Mouse (Mus musculus): Measurements from ENCODE around the gene Fnip1. TPM values are rescaled to one million over a fixed set of nuclear protein-coding genes. Genes with fewer than 3 reads are reported as not detected.

The Fnip1 gene
- polyA plus RNA-seq, 1 experiment from 2014 or later, result 13.0 TPM

- WGBS, result 59% methylated on average over 6 of the region's 6 CpGs
- H3K4me3 ChIP-seq (ENCODE audit: low read depth, low read length), result no peak overlapping the region
- no peaks in the 10 kb centered on the region for H3K9me3 ChIP-seq (ENCODE audit: control insufficient read depth, low read length)
- H3K27me3 ChIP-seq (ENCODE audit: control insufficient read depth, insufficient read depth, low read length), result no peaks in the 10 kb centered on the region
- ATAC-seq (ENCODE audit: low FRiP score) (no peak), DNase-seq (ENCODE audit: low spot score, missing footprints) (no peak)
- no peak overlapping the region for H3K4me2 ChIP-seq
- no peaks in the 10 kb centered on the region for H3K36me3 ChIP-seq (ENCODE audit: control insufficient read depth, insufficient read depth, low read length)
- no peak overlapping the region for H3K9ac ChIP-seq (ENCODE audit: low read length)
- no peaks in the 10 kb centered on the region; the same call in 1 of the 2 replicates for H3K4me1 ChIP-seq (ENCODE audit: control insufficient read depth, insufficient read depth, low read length)
- H3K27ac ChIP-seq (ENCODE audit: low read depth, low read length), result no peak overlapping the region
Observed at GRCm38 (mm10) chr11:54413017-54413416, 25.0 kb upstream of the Fnip1 start.

GRCm38 (mm10) chr11:54423007-54423406, 15.0 kb upstream of the Fnip1 start:
- WGBS, result 79% methylated on average over 4 of the region's 4 CpGs

GRCm38 (mm10) chr11:54426267-54426666, 11.7 kb upstream of the Fnip1 start:
- no peak overlapping the region for H3K9ac ChIP-seq (ENCODE audit: low read length)

More at GRCm38 (mm10) chr11:54423007-54423406, 15.0 kb upstream of the Fnip1 start:
- Histone ChIP-seq H3K4me2 (no peak overlapping the region), H3K4me1 (ENCODE audit: control insufficient read depth, insufficient read depth, low read length) (no peaks in the 10 kb centered on the region), H3K27me3 (ENCODE audit: control insufficient read depth, insufficient read depth, low read length) (no peaks in the 10 kb centered on the region), H3K9ac (ENCODE audit: low read length) (no peak overlapping the region), H3K36me3 (ENCODE audit: control insufficient read depth, insufficient read depth, low read length) (no peaks in the 10 kb centered on the region), H3K9me3 (ENCODE audit: control insufficient read depth, low read length) (no peaks in the 10 kb centered on the region), H3K27ac (ENCODE audit: low read depth, low read length) (no peak overlapping the region), H3K4me3 (ENCODE audit: low read depth, low read length) (no peak overlapping the region)
- ATAC-seq (ENCODE audit: low FRiP score), result no peak
- DNase-seq (ENCODE audit: low spot score, missing footprints), result no peak

GRCm38 (mm10) chr11:54427138-54427537, 10.9 kb upstream of the Fnip1 start:
- H3K27ac ChIP-seq (ENCODE audit: low read depth, low read length), result no peak overlapping the region
- no peaks in the 10 kb centered on the region for H3K4me1 ChIP-seq (ENCODE audit: control insufficient read depth, insufficient read depth, low read length)
- ATAC-seq (ENCODE audit: low FRiP score) (no peak), DNase-seq (ENCODE audit: low spot score, missing footprints) (no peak)
- H3K9me3 ChIP-seq (ENCODE audit: control insufficient read depth, low read length), result no peaks in the 10 kb centered on the region
- 73% methylated on average over 2 of the region's 2 CpGs for WGBS
- no peak overlapping the region for H3K4me2 ChIP-seq
- no peaks in the 10 kb centered on the region for H3K27me3 ChIP-seq (ENCODE audit: control insufficient read depth, insufficient read depth, low read length)
- no peaks in the 10 kb centered on the region for H3K36me3 ChIP-seq (ENCODE audit: control insufficient read depth, insufficient read depth, low read length)
- no peak overlapping the region for H3K9ac ChIP-seq (ENCODE audit: low read length)
- no peak overlapping the region for H3K4me3 ChIP-seq (ENCODE audit: low read depth, low read length)

More at GRCm38 (mm10) chr11:54426267-54426666, 11.7 kb upstream of the Fnip1 start:
- Histone ChIP-seq H3K9me3 (ENCODE audit: control insufficient read depth, low read length) (no peaks in the 10 kb centered on the region), H3K4me1 (ENCODE audit: control insufficient read depth, insufficient read depth, low read length) (no peaks in the 10 kb centered on the region), H3K4me2 (no peak overlapping the region), H3K36me3 (ENCODE audit: control insufficient read depth, insufficient read depth, low read length) (no peaks in the 10 kb centered on the region), H3K27ac (ENCODE audit: low read depth, low read length) (no peak overlapping the region), H3K4me3 (ENCODE audit: low read depth, low read length) (no peak overlapping the region), H3K27me3 (ENCODE audit: control insufficient read depth, insufficient read depth, low read length) (no peaks in the 10 kb centered on the region)
- ATAC-seq (ENCODE audit: low FRiP score) (no peak), DNase-seq (ENCODE audit: low spot score, missing footprints) (no peak)
- 83% methylated on average over 5 of the region's 5 CpGs for WGBS

- ATAC-seq (ENCODE audit: low FRiP score), result no peak
- Histone ChIP-seq H3K27me3 (ENCODE audit: control insufficient read depth, insufficient read depth, low read length) (no peaks in the 10 kb centered on the region), H3K4me2 (no peak overlapping the region), H3K4me1 (ENCODE audit: control insufficient read depth, insufficient read depth, low read length) (no peaks in the 10 kb centered on the region), H3K4me3 (ENCODE audit: low read depth, low read length) (no peak overlapping the region), H3K27ac (ENCODE audit: low read depth, low read length) (no peak overlapping the region), H3K9ac (ENCODE audit: low read length) (no peak overlapping the region), H3K36me3 (ENCODE audit: control insufficient read depth, insufficient read depth, low read length) (no peaks in the 10 kb centered on the region), H3K9me3 (ENCODE audit: control insufficient read depth, low read length) (no peaks in the 10 kb centered on the region)
- WGBS, result 85% methylated on average over 12 of the region's 12 CpGs
- no peak for DNase-seq (ENCODE audit: low spot score, missing footprints)
Observed at GRCm38 (mm10) chr11:54427695-54428352, 10.2 kb upstream of the Fnip1 start.

GRCm38 (mm10) chr11:54429224-54429623, 8.8 kb upstream of the Fnip1 start:
- no peak for ATAC-seq (ENCODE audit: low FRiP score)
- H3K9me3 ChIP-seq (ENCODE audit: control insufficient read depth, low read length), result no peaks in the 10 kb centered on the region
- no peaks in the 10 kb centered on the region for H3K27me3 ChIP-seq (ENCODE audit: control insufficient read depth, insufficient read depth, low read length)
- 98% methylated on average over 2 of the region's 2 CpGs for WGBS
- H3K9ac ChIP-seq (ENCODE audit: low read length), result no peak overlapping the region
- DNase-seq (ENCODE audit: low spot score, missing footprints), result no peak
- no peaks in the 10 kb centered on the region for H3K36me3 ChIP-seq (ENCODE audit: control insufficient read depth, insufficient read depth, low read length)
- no peak overlapping the region for H3K4me2 ChIP-seq
- H3K4me3 ChIP-seq (ENCODE audit: low read depth, low read length), result no peak overlapping the region
- no peak overlapping the region for H3K27ac ChIP-seq (ENCODE audit: low read depth, low read length)
- no peaks in the 10 kb centered on the region for H3K4me1 ChIP-seq (ENCODE audit: control insufficient read depth, insufficient read depth, low read length)

- DNase-seq (ENCODE audit: low spot score, missing footprints) (no peak), ATAC-seq (ENCODE audit: low FRiP score) (no peak)
- H3K27me3 ChIP-seq (ENCODE audit: control insufficient read depth, insufficient read depth, low read length), result no peaks in the 10 kb centered on the region
- no peak overlapping the region for H3K27ac ChIP-seq (ENCODE audit: low read depth, low read length)
- no peaks in the 10 kb centered on the region for H3K36me3 ChIP-seq (ENCODE audit: control insufficient read depth, insufficient read depth, low read length)
- H3K4me2 ChIP-seq, result no peak overlapping the region
- H3K9ac ChIP-seq (ENCODE audit: low read length), result no peak overlapping the region
- 95% methylated on average over 1 of the region's 1 CpGs for WGBS
- no peak overlapping the region for H3K4me3 ChIP-seq (ENCODE audit: low read depth, low read length)
- peaks cover 7% of the 10 kb centered on the region for H3K4me1 ChIP-seq (ENCODE audit: control insufficient read depth, insufficient read depth, low read length)
- H3K9me3 ChIP-seq (ENCODE audit: control insufficient read depth, low read length), result no peaks in the 10 kb centered on the region
Observed at GRCm38 (mm10) chr11:54435797-54436196, 2.2 kb upstream of the Fnip1 start.

GRCm38 (mm10) chr11:54437310-54437822, 633 bp upstream of the Fnip1 start:
- 64% methylated on average over 8 of the region's 8 CpGs for WGBS
- DNase-seq (ENCODE audit: low spot score, missing footprints) (no peak), ATAC-seq (ENCODE audit: low FRiP score) (no peak)
- no peaks in the 10 kb centered on the region for H3K9me3 ChIP-seq (ENCODE audit: control insufficient read depth, low read length)
- H3K36me3 ChIP-seq (ENCODE audit: control insufficient read depth, insufficient read depth, low read length), result no peaks in the 10 kb centered on the region
- no peaks in the 10 kb centered on the region for H3K27me3 ChIP-seq (ENCODE audit: control insufficient read depth, insufficient read depth, low read length)
- peaks cover 7% of the 10 kb centered on the region for H3K4me1 ChIP-seq (ENCODE audit: control insufficient read depth, insufficient read depth, low read length)
- H3K4me3 ChIP-seq (ENCODE audit: low read depth, low read length), result peak overlapping the region; percentile 77
- H3K9ac ChIP-seq (ENCODE audit: low read length), result peak overlapping the region; percentile 47; the same call in 1 of the 2 replicates
- H3K27ac ChIP-seq (ENCODE audit: low read depth, low read length), result no peak overlapping the region
- peak overlapping the region; percentile 35 for H3K4me2 ChIP-seq

- DNase-seq (ENCODE audit: low spot score, missing footprints) (peak; percentile 94), ATAC-seq (ENCODE audit: low FRiP score) (peak; percentile 86)
- Histone ChIP-seq H3K27ac (ENCODE audit: low read depth, low read length) (peak overlapping the region; percentile 37; the same call in 1 of the 2 replicates), H3K4me1 (ENCODE audit: control insufficient read depth, insufficient read depth, low read length) (peaks cover 7% of the 10 kb centered on the region), H3K9me3 (ENCODE audit: control insufficient read depth, low read length) (no peaks in the 10 kb centered on the region), H3K36me3 (ENCODE audit: control insufficient read depth, insufficient read depth, low read length) (no peaks in the 10 kb centered on the region), H3K27me3 (ENCODE audit: control insufficient read depth, insufficient read depth, low read length) (no peaks in the 10 kb centered on the region), H3K9ac (ENCODE audit: low read length) (peak overlapping the region; percentile 75), H3K4me3 (ENCODE audit: low read depth, low read length) (peak overlapping the region; percentile 77), H3K4me2 (peak overlapping the region; percentile 57)
- WGBS, result under 1% methylated on average over 32 of the region's 47 CpGs
Observed at GRCm38 (mm10) chr11:54438366-54438781, 375 bp downstream of the Fnip1 start.
